Mouse (Mus musculus): ENCODE measurements around the gene Sf3b5.
"Not testable (repeated sequence)": the region's sequence is repeated elsewhere in the genome, so short reads cannot be mapped to it uniquely, and the experiment has no call there.

Sf3b5 gene

GRCm38 (mm10) chr10:13007876-13008736, 3.0 kb downstream of the Sf3b5 start:
- peak; percentile 100 for ATAC-seq (ENCODE audit: low TSS enrichment)

- ATAC-seq (ENCODE audit: low TSS enrichment) = peak; percentile 26; the same call in 1 of the 2 replicates
Measured at GRCm38 (mm10) chr10:13008737-13009121, 3.6 kb downstream of the Sf3b5 start.

DNA sequence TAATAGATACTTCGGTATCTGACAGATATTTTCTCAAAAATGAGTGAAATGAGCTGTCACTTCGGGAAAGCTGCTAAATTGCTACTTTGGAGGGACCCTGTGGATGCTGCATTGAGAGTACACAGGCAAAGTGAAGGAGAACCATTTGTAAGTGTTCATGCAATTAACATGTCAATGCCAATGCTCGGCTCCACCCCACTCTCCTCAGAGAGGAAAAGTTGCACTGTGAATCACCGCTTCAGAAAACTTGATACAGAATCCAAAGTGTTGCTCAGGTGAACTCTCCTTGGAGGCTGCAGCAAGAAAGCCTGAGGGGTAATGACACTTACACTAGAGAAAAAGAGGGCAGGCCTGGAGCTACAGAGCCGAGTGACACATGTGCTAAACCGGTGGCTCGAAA, 8.9 kb downstream of the Sf3b5 start:
- ATAC-seq (ENCODE audit: low TSS enrichment) = no peak

DNA sequence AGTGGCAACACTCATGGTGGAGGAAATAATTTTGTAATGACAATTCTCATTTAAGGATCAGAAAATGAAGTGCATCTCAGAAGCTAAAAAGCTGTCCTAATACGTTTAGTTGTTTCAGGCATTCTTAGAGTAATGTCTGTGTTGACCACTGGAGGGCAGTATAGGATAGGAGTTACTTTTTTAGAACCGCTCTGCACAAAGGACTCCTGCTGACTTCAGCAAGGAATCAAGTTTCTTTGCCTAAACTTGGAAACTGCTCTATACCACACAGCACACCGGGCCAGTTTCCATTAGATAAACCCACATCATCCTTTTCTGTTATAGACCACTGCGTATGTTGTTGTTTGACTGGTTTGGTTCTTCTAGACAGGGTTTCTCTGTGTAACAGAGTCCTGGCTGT, 11.4 kb downstream of the Sf3b5 start:
- peak; percentile 89 for ATAC-seq (ENCODE audit: low TSS enrichment)

DNA sequence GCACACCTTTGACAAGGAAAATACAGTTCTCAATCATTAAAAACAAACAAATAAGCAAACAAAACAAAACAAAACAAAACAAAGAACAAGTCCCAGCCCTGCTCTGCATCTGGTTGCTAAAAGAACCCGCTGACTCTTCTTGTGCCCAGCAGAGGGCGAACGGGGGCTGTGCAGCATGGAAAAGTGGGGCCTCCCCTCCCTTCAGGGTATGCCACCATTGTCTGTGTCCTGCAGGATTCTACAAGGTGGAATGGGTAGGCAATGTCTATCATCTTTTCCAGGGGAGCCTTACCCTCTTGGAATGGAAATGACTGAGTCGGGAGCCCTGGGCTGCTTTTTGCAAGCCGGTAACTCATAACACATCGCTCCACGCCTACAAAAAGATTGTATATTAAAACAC, 13.4 kb downstream of the Sf3b5 start:
- ATAC-seq (ENCODE audit: low TSS enrichment) = peak; percentile 83

GRCm38 (mm10) chr10:13019026-13019425, 13.9 kb downstream of the Sf3b5 start:
- no peak for ATAC-seq (ENCODE audit: low TSS enrichment)

DNA sequence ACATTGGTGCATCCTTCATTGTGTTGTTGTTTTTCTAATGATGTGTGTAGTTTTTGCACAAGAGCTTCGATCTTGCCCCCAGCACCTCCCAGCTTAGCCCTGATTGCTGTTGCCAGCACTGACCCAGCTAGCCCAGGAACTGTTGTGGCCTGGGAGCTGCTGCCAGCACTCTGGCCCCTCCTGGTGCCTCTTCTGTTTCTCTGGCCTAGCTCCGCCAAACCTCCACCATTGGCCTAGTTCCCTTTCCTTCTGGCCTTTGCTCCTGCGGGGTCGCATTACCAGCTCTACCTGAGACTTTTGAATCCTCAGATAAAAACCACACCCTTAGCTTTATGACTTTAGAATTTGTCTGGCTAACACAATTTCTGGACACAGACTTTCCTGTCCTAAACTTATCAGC, 17.0 kb downstream of the Sf3b5 start:
- no peak for ATAC-seq (ENCODE audit: low TSS enrichment)

DNA sequence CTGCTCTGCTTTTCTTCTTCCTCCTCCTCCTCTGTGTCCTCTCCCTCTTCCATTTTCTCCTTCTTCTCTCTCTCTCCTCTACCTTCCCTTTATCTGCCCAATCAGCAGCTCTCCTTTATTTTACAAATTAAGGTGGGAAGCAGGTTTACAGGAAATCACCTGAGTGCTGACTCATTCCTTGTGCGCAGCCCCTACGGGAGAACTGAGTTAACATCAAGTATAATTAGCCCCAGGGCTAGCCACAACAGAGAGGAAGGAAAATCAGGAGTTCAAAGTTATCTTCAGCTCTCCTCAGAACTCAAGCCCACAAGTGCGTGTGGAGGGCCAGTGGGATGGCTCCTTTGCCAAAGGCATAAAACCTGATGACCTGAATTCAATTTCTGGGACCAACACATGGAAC, 18.8 kb downstream of the Sf3b5 start:
- ATAC-seq (ENCODE audit: low TSS enrichment) = not testable (repeated sequence)

DNA sequence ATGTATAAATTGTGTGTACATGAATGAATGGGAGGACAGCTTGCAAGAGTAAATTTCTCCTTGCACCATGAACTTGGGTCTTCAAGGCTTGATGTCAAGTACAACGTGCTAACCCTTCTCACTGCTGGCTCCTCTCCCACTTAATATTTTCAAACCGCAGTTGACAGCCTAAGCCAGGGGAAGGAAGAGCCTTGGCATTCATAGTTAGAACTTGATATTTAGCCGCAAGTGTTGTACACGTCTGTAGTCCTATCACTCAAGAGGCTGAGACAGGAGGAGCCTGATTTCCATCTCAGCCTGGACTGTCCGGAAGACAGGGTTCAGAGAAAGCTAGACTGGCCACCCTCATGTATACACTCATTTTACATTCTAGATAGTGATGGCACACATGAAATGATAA, 22.6 kb downstream of the Sf3b5 start:
- no peak for ATAC-seq (ENCODE audit: low TSS enrichment)

DNA sequence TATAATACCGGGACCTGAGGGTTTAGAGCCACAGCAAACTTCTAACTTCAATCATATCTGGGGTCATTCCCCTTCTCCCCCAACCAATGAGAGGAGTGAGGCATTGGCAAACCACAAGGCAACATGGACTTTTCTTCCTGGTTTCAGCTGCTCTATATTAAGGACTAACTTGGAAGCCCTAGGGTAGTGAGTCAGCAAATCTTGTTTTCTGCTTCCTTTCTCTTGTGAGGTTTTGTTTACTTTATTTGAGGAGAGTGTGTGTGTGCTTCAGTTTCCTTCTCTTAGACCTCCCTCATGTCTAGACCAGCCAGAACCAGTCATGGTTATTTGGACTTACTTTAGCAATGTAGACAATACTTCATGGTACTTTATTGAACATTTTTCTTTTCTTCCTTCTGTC, 23.1 kb downstream of the Sf3b5 start:
- no peak for ATAC-seq (ENCODE audit: low TSS enrichment)

DNA sequence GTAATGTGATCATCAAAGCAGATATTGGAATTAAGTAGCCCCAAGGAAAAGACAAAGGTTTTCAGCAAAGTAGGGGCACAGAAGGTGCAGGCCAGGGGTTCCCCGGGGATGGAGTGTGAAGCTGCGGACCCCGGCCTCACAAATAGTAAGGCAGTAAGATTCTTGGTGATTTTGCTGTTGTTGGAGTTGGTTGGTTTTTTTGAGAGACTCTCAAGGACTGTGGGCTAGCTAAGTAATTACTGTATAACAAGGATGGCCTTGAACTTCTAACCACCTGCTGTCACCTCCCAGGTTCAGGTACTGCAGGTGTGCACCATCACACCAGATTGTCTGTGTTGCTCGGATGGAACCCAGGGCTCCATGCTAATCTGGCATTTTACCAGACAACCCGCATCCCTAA, 24.3 kb downstream of the Sf3b5 start:
- ATAC-seq (ENCODE audit: low TSS enrichment) = no peak

- ATAC-seq (ENCODE audit: low TSS enrichment) = no peak
Measured at GRCm38 (mm10) chr10:13035270-13035669, 30.1 kb downstream of the Sf3b5 start.

DNA sequence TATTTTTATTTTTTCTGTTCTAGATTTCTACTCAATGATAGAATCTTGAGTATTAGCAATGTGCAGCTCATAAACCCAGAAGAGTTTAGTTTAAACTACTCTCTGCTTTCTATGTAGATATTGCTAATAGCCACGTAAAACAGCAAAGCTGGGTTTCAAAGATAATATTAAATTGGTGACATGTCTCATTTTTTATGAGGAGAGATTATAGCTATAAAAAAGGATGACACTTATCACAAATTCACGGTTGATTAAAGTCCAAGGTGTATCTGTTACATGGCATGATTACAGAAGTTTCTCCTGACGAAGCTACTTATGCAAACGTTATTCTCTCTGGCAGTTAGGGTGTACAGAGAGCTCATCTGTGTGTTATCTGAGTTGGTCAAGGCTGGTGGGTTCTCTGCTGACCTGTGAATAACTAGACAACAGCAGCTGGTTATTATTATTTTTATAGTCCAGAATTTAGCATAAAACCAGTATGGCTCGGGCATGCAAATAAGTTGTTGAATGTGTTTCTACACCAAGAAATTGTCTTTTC, 34.6 kb downstream of the Sf3b5 start:
- ATAC-seq (ENCODE audit: low TSS enrichment) = no peak

GRCm38 (mm10) chr10:13044659-13045058, 39.5 kb downstream of the Sf3b5 start:
- ATAC-seq (ENCODE audit: low TSS enrichment) = no peak

GRCm38 (mm10) chr10:13047816-13048215, 42.7 kb downstream of the Sf3b5 start:
- no peak for ATAC-seq (ENCODE audit: low TSS enrichment)

- no peak for ATAC-seq (ENCODE audit: low TSS enrichment)
Measured at GRCm38 (mm10) chr10:13056863-13057381, 51.8 kb downstream of the Sf3b5 start.

Measured in frontal cortex, adult (tissue).